Mouse (Mus musculus) CH12.LX (cell line): ENCODE measurements around the gene Hspd1.

Experiments
- BHLHE40 ChIP-seq: IDR thresholded peaks from 2 replicates; pipeline ENCODE4 v1.6.1; 2011; ENCODE audit warnings: mild to moderate bottlenecking, low read depth, low read length, improper control_type of control experiment
- CTCF ChIP-seq, 2 experiments: IDR thresholded peaks in 1 of 2; conservative IDR thresholded peaks in 1 of 2; 2 replicates each; pipeline ENCODE4 v1.5.1; 2011 to 2012; ENCODE audit warnings: low read depth in 2 of 2, low read length in 2 of 2, improper control_type of control experiment in 1 of 2, inconsistent platforms in 1 of 2, mild to moderate bottlenecking in 1 of 2, moderate library complexity in 1 of 2
- ETS1 ChIP-seq: conservative IDR thresholded peaks from 2 replicates; pipeline ENCODE4 v1.6.1; 2012; ENCODE audit warnings: low read depth, mild to moderate bottlenecking, inconsistent platforms, low read length, improper control_type of control experiment, moderate library complexity
- JUND ChIP-seq: conservative IDR thresholded peaks from 2 replicates; pipeline ENCODE4 v1.6.1; 2011; ENCODE audit warnings: low read depth, low read length, improper control_type of control experiment
- MAFK ChIP-seq: IDR thresholded peaks from 2 replicates; pipeline ENCODE4 v1.6.1; 2011; ENCODE audit warnings: low read length, improper control_type of control experiment; ENCODE audit not compliant: insufficient replicate concordance
- MEF2A ChIP-seq: IDR thresholded peaks from 2 replicates; pipeline ENCODE4 v1.6.1; 2014; ENCODE audit warnings: low read depth, mild to moderate bottlenecking, inconsistent platforms, low read length, improper control_type of control experiment, borderline replicate concordance
- POLR2A ChIP-seq: IDR thresholded peaks from 2 replicates; pipeline ENCODE4 v1.6.1; 2011; ENCODE audit warnings: low read depth, mild to moderate bottlenecking, improper control_type of control experiment, low read length
- TBP ChIP-seq: conservative IDR thresholded peaks from 2 replicates; pipeline ENCODE4 v1.6.1; 2011; ENCODE audit warnings: low read depth, low read length, improper control_type of control experiment
- UBTF ChIP-seq: IDR thresholded peaks from 2 replicates; pipeline ENCODE4 v1.6.1; 2012; ENCODE audit warnings: low read depth, mild to moderate bottlenecking, inconsistent platforms, low read length, improper control_type of control experiment, moderate library complexity
- USF1 ChIP-seq: IDR thresholded peaks from 2 replicates; pipeline ENCODE4 v1.6.1; 2014; ENCODE audit warnings: low read depth, mild to moderate bottlenecking, inconsistent platforms, low read length, improper control_type of control experiment

DNA sequence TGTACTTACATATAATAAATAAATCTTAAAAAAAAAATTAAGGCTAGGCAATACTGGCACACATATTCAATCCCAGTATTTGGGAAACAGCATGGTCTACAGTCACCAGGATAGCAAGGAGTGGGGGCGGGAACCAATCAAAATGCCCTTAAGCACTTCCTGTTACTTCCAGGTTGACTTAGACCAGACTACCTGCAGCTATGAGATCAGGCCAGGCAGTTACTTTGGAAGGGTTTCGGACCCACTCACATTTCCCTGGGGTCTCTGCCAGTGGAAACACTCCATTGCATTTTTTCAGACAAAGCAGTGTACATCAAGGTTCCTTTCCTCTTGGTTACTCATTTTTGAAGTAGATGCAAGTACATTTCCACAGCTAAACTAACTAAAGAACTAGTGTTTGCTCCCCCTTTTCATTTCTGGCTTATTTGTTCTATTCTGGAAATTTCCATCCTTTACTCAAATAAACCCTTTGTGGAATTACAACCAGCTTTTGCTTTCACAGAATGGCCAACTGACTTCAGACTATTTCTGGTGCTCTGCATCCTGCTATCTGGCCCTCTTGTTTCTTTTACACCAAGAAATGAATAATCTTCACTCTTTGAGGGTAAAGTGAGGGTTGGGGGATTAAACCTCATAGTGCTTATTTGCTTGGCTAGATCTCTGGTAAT, 11.1 kb downstream of the Hspd1 start:
- no peak for TF ChIP-seq JUND
- no peak for TF ChIP-seq CTCF (conservative IDR thresholded peaks at IDR 0.05 in 1 of 2, IDR thresholded peaks at IDR 0.05 in 1 of 2; ENCODE audit: low read depth in 2 of 2, low read length in 2 of 2)
- TF ChIP-seq MAFK = no peak
- TF ChIP-seq POLR2A = peak; percentile 38
- TF ChIP-seq ETS1 = no peak
- TF ChIP-seq TBP = no peak
- no peak for TF ChIP-seq UBTF
- TF ChIP-seq MEF2A = no peak
- no peak for TF ChIP-seq USF1
- TF ChIP-seq BHLHE40 = no peak
